Mouse (Mus musculus) urinary bladder, postnatal 4 days (tissue): ENCODE measurements around the gene Zfp335.
A peak's percentile ranks its signal among the peaks of the same experiment; 100 is the strongest.
"Not testable (repeated sequence)": the region's sequence is repeated elsewhere in the genome, so short reads cannot be mapped to it uniquely, and the experiment has no call there.

Experiments
- DNase-seq, 2 experiments: peaks; one replicate each; pipeline ENCODE4 v3.0.0; 2021 to 2022; ENCODE audit warnings: low spot score in 2 of 2

The Zfp335 gene

DNA sequence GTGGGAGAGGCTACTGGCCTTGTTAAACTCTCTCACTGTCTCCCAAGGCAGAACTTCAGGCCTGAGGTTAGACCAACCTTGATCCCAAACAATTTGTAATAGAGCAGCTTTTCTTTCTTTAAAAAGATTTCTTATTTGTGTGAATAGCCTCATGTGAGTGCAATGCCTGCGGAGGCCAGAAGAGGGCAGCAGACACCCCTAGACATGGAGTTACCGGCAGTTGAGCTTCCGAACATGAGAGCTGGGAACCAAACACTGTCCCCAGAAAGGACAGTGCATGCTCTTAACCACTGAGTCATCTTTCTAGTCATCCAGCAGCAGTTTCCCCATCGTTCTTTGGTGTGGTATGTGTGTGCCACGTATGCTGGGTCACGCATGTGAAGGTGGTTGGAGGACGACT is 44.0 kb downstream of the Zfp335 start:
- DNase-seq: no peak

DNA sequence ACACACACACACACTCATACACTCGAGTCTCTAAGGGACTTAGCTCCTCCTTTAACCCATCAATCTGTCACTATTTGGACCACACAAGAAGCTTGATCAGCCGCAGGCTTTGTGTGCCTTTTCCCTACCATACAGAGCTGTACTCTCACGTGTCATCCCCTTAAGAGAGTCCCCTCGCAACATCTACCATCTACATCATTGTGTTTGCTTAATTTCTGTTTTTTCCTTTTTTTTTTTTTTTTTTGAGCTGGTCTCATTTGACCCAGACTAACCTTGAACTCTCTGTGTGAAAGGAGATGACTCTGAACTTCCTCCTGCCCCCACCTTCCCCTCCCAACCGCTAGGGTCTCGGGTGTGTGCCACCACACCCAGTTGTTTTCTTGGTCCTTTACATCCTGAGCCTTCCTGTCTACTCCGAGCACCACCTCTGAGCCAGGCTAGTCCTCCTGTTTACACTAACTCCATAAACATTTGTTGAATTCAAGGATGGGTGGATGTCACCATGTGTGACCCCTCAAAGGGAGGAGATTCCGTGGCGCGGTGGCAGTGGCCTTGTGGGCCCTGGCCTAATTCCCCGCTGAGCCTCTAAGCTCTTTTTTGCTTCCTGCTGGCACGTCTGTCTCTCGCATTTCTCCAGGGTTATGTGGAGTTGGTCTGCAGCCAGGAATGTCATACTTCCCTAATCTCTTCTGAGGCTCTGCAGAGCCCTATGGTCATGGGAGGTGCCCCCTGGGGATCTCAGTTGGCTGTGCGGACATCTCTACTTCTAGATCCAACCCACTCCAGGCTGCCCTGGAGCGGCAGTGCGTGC is 44.6 kb downstream of the Zfp335 start:
- peak; percentile 67 to 74 for DNase-seq

DNA sequence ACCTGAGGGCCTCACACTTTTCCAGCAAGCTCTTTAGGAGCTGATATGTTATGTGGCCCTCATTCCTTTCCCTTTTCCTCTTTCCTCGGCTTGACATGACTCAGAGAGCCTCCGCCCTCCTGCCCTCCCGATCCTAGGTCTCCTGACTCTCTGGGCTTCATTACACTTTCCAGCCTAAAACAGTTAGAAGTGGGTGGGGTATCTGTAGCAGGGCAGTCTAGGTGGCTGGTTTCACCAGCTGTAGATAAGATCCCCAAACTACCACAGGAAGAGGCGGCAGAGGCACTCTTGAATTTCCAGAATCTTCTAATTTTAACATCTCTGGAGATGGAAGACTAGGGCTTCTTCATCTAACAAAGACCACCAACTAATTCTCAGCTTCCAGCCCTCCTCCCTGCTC is 47.0 kb downstream of the Zfp335 start:
- DNase-seq: no peak

DNA sequence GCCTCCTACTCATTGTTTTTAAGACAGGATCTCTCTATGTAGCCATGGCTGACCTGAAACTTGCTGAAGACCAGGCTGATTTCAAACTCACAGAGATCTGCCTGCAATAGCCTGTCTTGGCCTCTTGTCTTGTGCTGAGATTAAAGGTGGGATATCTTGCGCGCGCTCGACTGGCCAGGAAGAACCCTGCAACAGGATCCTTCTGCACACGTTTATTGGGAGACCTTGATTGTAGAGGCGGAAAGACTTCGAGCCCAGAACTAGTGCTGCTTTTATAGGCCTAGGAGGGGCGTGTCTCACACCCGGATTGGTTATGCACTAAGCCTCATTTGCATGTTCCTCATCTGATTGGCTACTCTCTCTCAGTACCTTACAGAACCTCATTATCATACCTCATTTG is 48.1 kb downstream of the Zfp335 start:
- DNase-seq: not testable (repeated sequence)

DNA sequence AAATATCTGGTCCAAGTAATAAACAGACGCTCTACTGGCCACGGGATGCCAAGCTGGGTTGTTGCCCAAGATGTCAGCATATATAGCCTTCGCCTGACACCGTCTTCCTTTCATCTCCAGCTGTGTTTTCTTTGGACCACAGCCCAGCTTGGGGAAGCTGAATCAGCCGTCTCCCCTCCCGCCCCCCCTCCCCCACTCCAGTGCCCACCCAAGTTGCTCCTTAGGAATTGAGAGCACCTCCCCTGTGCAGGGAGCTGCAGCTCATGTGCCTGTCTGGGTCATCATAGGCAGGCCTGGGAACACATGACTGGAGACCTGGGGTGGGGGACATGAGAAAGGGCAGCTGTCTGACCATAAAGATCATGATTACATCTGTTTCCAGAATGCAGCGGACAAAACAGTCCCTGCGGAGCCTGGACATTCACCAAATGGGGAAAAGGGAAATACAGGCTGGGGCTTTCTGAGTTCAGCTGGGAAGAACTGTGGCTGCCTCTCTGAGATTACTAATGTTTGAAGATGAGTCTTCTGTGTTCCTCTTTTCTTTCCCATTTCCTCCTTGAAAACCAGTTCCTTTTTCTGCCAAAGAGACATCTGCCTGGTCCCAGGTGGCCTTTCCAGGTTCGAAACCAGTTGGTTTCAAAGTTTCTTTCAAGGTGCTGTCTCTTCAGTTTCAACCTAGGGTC is 49.2 kb downstream of the Zfp335 start:
- peak; percentile 72 to 81 for DNase-seq

DNA sequence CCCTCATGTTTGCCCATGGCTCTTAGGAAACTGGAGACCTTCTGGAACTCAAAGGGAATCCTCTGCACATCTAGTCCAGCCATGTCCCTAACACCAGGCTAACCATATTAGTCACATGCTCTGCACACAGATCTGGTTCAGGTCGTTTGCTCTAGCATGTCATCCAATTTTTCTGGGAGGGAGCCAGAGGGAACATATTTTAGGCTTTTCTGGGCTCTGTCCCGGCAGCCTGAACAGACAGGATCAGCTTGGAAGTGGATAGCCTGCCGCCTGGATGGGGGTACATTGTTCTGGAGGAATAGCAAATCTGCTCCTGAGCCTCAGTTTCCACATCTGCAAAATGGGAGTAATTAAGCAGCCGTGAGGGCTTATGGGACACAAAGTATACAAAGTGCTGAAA is 50.5 kb downstream of the Zfp335 start:
- DNase-seq: no peak

DNA sequence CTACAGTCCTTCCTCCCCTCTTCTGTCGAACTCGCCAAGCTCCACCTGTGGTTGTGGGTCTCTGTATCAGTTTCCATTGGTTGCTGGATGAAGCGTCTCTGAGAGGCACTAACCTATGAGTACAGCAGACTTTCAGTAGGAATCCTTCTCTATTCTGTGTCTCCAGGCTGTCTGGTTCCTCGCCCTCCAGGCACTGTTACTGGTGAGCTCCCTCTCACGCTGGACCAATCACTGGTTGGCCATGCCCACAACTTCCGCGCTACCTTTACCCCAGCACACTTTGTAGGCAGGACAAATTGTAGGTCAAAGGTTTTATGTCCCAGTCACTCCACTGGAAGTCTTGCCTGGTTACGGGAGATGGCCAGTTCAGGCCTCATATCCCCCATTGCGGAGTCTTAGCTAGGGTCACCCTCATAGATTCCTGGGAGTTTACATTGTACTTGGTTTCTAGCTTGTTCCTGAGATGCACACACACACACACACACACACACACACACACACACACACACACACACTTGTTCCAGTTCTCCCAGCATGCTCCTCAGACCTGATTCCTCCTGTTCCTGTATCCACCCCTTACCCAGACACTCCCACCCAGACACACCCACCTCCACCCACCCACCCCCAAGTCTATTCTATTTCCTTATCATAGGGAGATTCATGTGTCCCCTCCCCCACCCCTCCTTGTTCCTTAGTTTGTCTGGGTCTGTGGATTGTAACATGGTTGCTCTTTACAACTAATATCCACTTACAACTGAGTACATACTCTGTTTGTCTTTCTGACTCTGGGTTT is 51.7 kb downstream of the Zfp335 start:
- DNase-seq: no peak

DNA sequence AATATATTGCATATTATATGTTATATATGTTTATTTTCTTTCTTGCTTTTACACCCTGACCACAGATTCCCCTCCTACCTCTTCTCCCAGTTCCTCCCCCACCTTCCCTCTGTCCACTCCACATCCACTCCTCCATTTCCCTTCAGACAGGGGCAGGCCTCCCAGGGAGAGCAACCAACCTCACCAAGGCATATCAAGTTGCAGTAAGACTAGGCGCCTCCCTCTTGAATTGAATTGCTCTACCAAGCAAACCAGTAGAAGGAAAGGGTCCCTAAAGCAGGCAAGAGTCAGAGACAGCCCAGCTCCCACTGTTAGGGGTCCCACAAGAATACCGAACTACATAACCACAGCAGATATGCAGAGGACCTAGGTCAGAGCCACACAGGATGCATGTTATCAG is 52.4 kb downstream of the Zfp335 start:
- no peak for DNase-seq

DNA sequence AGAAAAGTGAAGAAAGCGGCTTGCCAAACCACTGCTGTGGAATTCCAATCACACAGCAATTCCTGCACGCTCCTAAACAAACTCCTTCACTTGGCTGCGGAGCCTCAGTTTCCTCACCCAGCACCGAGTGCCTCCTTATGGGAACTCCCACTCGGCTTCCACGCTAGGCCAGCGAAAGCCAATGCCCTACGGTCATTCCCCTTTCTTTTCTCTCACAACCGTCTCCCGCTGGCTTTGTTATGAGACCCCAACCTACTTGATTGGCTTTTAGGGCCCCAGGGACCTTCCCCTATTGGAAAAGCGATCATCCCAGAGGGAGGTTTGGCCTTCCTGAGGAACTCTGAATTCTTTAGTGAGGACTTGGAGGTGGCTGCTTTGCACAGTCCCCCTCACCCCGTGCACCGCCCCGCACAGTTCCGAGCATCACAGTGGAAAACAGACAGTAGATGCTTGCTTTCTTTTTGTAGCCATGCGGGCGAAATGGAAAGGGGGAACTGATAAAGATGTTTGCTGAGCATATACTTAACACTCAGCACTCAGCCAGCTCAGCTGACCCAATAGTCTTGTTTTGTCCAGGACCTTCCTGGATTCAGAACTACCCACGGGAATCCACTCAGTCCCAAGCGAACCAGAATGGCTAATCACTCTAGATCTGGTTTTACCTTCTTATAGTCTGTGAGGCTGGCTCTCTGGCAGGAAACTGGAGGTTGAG is 53.6 kb downstream of the Zfp335 start:
- DNase-seq: no peak

DNA sequence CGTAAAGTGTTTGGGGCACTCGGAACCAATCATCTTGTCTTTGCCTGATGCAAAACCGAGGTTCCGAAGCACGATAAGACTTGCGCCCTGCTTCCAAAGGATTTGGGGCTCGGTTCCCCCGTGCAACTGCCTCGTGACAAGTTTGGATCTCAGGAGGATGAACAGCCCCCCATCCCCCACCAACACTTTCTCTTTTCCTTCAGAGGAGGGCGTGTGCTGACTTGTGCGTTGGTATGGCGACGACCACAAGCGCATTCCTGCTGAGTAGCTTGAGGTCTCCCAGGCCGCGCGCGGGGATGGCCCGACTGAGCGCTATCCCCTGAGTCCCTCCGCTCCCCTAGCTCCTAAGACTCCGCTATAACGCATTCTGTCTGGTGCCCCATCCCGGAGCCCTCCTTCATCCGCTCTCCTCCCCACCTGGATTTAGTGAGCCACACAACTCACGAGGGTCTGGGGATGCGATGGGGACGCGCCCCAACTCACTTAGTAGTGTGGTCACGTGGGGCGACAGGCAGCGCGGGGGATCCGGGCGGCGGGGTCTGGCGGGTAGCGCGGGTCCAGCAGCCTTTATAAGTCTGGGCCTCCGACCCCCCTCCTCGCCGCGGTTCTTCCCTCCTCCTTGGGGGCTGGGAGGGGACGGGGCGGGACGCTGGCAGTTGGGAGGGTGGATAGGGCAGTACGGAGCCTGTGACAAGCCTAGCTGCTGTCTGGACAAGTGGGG is 54.3 kb downstream of the Zfp335 start, which contains the start of gene Pltp:
Gene Pltp (minus strand): TSS at position 611 of the 721 bp plus-strand sequence.
- DNase-seq: peak; percentile 64 to 72

DNA sequence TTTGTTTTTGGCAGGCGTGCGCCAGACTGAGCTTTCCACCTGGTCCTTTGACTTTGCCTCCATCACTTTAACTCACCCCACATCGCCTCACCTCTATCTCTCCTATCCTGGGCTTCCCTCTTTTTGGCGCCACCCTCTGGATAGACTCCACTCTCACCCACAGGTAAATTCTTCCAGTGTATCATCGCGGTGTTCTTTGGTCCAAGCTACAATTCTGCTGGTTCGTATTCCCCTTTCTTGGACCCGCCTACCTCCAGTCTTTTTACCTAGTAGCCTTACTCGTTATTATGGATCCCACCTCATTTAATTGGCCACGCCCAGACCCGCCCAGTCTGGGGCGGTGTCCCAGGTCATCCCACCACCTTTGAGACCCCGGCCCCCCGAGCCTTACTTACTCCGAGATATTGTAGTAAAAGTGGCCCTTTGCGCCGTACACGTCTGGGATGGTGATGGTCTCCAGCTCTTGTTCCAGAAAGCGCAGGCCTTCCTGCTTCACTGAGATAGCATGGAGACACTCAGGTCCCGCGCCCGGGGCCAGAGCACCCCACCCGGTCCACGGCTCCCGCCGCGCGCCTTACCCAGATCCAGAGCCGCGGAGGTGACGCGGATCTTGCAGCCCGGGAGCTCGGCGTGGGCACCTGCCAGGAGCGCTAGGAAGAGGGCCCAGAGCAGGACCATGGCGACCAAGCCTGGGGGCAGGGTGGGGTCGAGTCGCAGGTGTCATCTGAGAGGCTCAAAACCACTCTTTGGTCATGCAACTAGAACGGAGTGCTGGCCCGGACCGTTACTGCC is 55.1 kb downstream of the Zfp335 start:
- no peak for DNase-seq

DNA sequence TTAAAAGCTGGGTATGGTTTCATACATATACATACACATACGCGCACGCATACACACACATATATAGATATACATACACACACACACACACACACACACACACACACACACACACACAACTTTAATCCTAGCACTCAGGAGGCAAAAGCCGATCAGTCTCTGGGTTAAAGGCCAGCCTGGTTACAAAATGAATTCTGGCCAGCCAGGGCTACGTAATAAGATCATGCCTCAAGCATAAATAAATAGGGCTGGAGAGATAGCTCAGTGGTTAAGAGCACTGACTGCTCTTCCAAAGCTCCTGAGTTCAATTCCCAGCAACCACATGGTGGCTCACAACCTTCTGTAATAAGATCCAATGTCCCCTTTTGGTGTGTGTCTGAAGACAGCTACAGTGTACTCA is 56.0 kb downstream of the Zfp335 start:
- not testable (repeated sequence) for DNase-seq

DNA sequence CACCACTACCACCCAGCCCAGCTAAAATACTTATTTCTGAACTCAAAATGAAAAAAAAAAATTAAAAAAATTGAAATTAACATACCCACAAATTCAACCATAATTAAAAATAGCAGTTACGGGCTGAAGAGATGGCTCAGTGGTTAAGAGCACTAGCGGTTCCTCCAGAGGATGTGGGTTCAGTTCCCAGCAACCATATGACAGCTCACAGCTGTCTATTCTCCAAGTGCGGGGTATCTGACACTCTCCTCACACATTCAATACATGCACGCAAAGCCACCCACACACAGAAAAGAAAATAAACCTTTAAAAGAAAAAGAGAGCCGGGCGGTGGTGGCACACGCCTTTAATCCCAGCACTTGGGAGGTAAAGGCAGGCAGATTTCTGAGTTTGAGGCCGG is 61.5 kb downstream of the Zfp335 start:
- DNase-seq: no peak

DNA sequence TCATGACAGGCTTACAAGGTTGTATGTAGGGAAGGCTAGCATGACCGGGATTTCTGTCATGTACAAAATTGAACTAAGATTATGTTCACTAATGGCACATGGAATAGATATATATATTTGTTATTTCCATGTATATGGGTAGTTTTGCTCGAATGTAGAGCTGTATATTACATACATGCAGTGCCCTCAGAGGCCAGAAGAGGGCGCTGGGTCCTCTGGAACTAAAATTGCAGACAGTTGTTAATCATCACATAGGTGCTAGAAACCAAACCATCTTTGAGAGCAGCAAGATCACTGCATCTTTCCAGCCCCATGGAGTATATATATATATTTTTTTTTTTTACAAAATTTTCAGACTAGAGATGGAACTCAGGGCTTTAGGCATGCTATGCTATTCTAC is 65.8 kb downstream of the Zfp335 start:
- DNase-seq: no peak
